Mouse (Mus musculus) CD4-positive, CD25-positive, alpha-beta regulatory T cell, adult 2 months (primary cell): ENCODE data around the gene Nop56.

Experiments
- DNase-seq: peaks from one replicate; pipeline ENCODE4 v3.0.0-alpha.2; 2012; ENCODE audit warnings: low read depth, low spot score

Nop56 gene

DNA sequence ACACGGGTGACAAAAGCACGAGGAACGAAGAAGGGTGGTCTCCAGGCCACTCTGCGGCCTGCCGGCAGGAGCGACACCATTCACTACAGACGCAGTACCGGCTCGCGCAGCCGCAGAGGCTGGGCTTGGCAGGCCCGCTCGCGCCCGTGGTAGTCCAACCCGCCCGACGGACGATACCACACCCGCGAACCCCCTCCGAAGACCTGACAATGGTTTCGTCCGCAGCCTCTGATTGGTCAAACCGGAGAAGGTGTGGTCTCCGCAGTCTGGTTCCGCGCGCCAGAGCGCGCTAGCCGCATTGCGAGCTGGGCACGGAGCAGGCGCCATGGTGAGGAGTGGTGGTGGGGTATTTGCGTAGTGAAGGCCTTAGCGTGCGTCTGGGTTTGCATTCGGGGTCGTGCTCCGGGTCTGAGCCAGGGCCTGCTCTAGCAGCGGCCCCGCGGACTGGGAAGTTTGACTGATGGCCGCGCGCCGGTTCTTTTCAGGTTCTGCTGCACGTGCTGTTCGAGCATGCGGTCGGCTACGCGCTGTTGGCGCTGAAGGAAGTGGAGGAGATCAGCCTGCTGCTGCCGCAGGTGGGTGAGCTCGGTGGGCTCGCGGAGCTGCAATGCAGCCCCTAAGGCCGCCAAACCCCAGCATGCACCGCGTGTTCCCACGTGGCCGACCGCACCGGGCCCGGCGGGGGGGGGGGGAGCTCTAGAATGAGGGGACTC, at the start of gene Nop56:
TSS of gene Nop56 (plus strand) at position 282 of the 713 bp plus-strand sequence.
- peak; percentile 99 for DNase-seq

DNA sequence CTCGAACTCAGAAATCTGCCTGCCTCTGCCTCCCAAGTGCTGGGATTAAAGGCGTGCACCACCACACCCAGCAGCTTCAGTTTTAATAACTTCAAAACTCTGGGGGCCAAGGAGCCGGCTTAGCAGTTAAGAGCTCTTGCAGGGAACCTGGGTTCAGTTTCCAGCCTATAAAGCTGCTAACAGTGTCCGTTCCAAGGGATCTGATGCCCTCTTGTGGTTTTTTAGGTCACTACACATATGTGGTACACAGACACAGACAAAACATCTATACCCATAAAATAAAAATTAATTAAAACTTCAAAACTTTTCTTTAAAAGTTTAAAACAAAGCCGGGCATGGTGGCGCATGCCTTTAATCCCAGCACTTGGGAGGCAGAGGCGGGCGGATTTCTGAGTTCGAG, 27.3 kb upstream of the Nop56 start:
- peak; percentile 53 for DNase-seq

DNA sequence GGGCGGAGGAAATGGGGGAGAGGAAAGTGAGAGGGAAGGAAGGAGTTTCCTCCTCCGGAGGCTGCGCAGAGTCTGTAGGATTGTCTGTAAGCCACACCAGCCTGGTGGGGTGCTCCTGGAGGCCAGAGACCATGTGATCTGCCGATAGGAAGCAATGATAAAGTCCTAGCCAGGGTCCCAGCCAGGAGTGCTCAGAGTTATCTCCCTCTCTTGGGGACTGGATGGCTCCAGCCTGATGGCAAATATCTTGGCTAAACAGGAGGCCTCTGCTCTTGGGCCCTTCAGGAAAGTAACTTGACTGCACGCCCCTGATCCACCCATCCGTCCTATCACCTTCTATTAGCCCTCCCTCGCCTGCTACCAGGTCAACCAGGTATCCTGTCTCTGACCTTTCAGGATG, 26.0 kb upstream of the Nop56 start:
- DNase-seq: no peak

DNA sequence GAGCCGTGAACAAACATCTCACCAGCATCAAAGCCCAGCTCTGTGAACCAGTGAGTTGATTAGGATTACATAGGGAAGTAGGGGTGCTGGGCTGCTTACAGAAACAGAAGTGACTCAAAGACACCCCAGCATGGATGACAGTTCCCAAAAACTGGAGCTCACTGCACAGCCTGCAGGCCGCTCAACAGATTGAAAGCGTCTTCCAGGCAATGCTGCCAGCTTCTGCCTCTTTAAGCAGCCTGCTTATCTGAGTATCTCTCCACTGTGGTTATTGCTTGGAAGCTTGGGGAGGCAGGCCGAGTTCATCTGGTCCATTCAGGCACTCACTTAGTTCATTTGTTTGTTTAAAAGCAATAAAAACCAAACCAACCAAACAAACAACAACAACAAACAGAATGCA, 17.5 kb upstream of the Nop56 start:
- DNase-seq: no peak

DNA sequence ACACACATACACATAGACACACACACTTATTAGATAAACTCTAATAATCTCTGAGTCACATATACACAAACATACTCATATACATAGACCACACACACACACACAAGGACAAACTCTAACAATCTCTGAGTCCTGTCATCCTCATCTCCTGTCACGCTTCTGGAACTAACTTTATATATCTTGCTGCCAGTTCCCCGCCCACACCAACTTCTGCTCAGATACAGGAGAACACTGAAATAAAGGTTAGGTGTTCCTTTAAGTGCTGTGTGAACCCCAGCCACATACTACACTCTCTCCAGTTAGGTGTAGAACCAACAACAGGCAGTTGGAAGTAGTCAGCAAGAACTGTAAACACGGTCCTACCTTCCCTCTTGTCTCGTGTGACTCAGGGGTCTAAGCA, 13.4 kb upstream of the Nop56 start:
- DNase-seq: no peak

DNA sequence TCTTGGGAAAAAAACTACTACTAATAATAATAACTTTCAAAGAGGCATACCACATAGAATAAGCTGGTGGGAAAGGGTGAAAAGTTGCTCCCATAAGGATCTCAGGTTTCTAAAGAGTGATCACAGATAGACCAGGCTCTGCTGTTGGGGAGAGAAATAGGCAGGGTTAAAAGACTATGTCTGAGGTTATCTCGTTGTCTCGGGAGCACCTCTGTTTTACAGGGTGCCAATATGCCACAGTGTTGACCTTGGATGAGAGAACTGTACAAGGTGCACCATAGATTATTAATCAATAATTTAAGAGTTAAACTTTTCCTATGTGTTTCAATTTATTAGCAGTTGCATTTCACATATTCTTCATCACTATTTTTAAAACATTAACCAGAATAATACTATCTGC, 12.3 kb upstream of the Nop56 start:
- no peak for DNase-seq

GRCm38 (mm10) chr2:130262398-130262797, 11.8 kb upstream of the Nop56 start:
- DNase-seq: no peak

DNA sequence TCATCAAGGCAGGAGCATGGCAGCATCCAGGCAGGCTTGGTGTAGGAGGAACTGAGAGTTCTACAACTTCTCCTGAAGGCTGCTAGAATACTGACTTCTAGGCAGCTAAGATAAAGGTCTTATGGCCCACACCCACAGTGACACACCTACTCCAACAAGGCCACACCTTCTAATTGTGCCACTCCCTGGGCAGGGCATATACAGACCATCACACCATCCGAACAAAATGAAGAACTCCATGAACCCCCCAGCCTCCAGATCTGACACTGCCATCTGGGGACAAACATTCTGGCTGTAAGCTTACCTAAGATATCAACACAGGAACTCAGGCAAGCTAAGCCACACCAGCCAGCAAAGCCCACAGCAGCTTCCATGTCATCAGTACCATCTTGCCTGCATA, 8.7 kb upstream of the Nop56 start:
- DNase-seq: no peak

DNA sequence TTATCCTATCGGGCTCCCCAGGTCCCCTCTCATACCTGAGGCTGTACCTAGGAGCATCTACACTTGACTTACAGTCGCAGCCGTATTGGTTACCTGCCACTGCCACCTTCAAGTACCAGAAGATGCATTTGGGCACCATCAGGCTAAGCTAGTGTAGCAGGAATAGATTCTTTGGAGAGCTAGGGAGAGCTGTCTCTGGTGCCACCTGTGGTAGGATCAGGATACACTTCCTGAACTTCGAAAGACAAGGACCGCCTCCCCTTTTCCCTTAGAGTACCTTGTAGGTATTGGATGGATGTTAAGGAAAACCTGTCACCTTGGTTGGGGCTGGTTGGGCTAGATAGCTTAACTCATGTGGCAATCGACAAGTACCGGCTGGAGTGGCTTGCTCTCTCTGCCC, 6.2 kb upstream of the Nop56 start:
- no peak for DNase-seq

DNA sequence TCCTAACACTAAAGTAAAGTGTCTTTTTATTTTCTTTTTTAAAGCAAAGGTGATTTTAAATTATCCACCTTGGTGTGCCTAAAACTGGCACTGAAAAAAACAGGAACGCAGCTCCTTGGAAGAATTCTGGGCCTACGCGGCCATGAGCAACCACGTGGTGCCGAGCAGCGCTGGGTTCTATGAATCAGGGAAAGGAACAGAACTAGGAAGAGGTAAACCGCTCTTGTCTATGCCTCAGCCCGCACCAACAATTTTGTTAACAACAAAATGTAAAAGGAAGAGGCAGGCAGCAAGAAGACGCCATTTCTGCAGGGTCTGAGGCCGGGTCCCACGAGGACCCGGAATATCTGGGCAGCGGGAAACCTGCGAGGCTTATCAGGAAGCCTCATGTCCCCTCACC, 498 bp upstream of the Nop56 start:
- DNase-seq: no peak

DNA sequence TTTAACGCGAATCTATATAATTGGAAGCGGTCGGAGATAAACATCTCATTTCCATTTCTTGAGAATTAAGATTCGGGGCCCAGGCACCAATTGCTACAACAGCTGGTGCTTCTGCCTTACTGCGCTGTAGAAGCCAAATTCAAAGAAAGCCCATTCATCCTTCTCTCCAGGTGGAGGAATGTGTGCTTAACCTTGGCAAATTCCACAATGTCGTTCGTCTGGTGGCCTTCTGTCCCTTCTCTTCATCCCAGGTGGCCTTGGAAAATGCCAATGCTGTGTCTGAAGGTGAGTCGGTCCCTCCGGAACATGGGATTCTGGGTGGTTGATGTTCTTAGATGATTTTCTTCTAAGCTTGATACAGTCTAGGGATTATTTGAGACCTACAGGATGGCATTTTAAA, 632 bp downstream of the Nop56 start:
- DNase-seq: no peak

- peak; percentile 82 for DNase-seq
Measured at GRCm38 (mm10) chr2:130275649-130276048, 1.4 kb downstream of the Nop56 start.

GRCm38 (mm10) chr2:130279600-130280091, 5.4 kb downstream of the Nop56 start:
- DNase-seq: no peak

GRCm38 (mm10) chr2:130280224-130280623, 6.0 kb downstream of the Nop56 start:
- DNase-seq: no peak

- DNase-seq: no peak
Measured at GRCm38 (mm10) chr2:130280818-130281217, 6.6 kb downstream of the Nop56 start.

DNA sequence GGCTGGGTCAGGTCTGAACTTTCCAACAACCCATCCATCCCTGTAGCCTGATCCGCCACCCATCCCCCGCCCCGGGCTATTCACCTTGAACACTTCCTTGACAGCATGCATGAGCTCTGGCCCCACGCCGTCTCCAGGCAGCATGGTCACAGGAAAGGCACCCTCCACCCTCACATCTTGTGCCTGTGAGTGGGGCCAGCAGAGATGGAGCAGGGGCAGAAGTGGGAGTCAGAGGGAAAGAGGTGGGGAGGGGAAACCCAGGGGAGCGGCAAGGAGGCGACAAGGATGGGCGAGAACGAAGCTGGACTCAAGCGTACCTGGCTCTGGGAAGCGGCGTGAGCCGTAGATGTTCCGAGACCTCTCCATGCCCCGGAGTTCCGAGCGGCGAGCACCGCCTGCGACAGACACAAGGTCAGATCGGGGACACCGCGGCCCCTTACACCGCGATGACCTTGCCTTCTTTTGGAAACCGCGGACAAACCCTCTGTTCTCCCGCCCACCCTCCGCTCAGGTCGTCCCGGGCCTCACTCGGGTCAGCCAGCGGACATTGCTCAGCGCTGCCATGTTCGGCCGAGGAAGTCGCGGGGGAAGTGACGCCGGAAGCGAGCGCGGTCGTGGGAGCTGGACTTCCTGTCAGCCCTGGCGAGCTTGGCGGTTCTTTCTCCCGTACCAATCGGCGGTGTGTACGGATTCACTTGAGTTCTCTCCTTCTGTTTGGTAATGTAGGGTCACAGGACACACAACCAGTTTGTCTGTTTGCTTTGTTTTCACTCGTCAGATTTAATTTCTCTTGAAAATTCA, 9.8 kb downstream of the Nop56 start, which contains the start of gene Idh3b:
TSS of gene Idh3b (minus strand) at position 694 of the 801 bp plus-strand sequence.
- peak; percentile 82 for DNase-seq

- DNase-seq: no peak
Measured at GRCm38 (mm10) chr2:130289086-130289485, 14.9 kb downstream of the Nop56 start.

GRCm38 (mm10) chr2:130291434-130291833, 17.2 kb downstream of the Nop56 start:
- peak; percentile 81 for DNase-seq

DNA sequence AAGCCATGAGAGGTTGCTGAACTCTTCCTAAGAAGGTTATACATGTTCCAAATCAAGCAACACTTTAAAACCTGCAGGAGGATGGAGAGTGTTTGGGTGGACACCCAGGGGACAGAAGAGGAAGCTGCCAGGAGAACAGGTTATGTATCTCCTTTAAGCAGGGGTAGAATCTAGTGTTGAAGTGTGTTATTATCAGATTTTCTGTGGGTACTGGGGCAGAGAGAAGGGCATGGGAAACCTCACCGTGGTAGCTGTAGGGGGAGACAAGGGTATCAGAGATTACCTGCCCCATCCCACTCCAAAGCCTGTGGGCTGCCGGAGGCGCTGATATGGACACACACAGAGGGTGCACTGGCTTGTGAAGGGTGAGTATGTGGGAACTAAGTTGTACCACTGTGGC, 18.8 kb downstream of the Nop56 start:
- no peak for DNase-seq

GRCm38 (mm10) chr2:130293486-130293885, 19.3 kb downstream of the Nop56 start:
- DNase-seq: no peak

GRCm38 (mm10) chr2:130294218-130294935, 20.1 kb downstream of the Nop56 start:
- no peak for DNase-seq

DNA sequence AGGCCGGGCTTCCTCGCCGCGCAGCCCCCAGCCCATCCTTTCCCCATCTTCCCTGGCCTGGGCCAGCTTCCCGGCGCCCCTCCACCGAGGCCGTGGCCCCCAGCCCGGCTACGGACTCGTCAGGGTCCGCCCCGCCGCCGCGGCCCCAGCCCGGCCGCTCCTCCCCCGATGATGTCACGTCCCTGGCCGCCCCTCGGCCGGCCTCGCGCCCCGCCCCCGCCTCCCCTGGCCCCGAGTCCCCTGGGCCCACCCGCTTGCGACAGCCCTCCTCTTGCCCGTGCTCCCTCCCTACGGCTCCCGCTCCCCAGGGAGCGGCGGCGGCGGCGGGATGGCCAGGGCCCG, 20.7 kb downstream of the Nop56 start, which contains the start of gene Ebf4:
TSS of gene Ebf4 (plus strand) at position 234 of the 342 bp plus-strand sequence.
- peak; percentile 22 for DNase-seq
